Mouse (Mus musculus): ENCODE results near the gene Adgrg3.
A peak's percentile ranks its signal among the peaks of the same experiment; 100 is the strongest.

Gene Adgrg3

DNA sequence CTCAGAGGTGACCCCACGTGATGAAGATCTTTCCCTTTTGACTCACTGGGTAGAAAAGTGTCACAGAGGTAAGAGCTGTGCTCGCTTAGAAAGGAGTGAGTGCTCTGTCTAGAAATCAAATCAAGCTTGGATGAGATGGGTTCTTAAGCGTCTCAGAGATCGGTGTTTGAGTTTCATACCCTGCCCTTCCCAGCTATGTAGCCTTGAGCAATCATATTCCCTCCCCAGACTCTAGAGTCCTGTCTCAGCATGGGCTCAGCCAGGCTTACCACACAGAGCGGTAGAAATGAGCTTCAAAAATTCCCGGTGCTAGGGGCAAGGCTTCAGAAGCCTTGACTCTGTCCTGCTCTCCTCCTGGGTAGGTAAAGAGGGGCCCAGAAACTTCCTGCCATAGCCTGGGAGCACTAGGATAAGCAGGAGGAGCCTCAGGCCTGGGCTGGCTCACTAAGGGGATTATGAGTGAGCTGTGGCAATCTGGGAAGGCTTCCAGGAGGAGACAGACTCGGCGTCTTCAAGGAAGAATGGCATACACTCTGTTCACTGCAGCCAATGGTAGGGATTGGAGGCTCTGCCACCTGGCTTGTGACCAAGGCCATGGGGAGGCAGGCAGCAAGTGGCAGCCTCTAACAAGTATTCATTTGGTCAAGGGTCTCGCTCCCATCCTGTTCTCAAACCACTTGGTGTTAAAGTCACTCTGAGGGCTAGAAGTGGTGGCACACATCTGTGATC lies 24.3 kb upstream of the Adgrg3 start:
- DNase-seq (ENCODE audit: low read depth), result no peak

DNA sequence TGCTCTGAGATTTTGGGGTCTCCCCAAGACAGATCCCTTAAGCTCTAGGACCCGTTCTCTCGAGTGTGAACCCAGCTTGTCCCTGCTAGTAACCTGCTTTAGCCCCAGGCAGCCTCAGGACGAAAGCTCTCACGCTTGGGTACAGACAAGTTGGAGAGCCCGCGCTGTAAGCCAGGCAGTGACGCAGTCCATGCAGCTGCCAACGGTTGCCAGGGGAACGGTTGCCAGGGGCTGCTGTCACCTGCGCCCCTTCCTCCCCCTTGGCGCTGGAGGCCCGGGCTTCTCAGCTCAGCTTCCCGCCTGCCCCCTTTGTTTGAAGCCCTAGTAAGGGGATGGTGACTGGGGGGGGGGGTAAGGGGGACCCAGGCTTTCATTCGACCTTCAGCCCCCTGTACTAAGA lies 23.5 kb upstream of the Adgrg3 start:
- no peak for DNase-seq (ENCODE audit: low read depth)

DNA sequence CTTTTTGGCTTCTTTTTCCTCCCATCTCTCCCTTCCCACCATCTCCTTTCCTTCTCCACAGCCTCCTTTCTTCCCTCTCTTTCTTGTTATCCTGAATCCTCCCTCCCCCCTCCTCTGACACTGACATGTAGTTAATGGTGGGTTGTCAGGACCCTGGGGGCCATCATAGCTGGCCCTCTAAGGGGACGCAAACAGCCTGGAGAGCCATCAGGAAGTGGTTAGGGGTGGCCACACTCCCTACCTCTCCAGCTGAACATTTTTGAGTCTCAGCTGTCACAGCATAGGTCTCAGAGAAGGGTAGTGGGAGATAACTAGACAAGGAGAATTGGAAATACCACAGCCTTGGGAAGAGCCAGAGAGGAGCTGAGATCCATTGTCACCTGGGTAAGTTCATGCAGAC lies 23.0 kb upstream of the Adgrg3 start:
- no peak for DNase-seq (ENCODE audit: low read depth)

DNA sequence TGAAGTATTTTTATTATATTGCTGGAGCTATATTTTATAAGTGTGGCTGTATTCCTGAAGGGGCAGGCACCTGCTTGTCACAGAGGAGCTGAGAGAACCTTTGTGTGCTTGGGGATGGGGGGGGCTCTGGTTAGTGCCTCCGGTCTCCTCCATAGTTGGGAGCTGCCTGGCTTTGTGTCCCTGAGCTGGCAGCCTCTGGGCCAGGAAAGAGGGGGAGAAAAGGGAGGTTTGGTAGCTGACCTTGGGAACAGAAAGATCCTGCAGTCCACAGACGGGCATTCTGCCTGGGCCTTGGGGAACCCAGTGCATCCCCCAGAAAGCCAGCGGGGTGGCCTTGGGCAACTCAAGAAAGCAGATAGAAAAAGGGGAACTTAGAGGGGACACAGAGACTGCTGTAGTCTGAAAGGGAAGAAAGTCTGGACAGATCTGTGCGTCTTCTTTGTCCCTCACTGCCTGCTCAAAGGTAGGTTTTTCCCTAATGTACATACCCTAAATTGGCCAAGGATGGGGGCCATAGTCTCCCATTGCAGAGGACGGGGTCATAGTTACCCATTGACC lies 22.1 kb upstream of the Adgrg3 start:
- no peak for DNase-seq (ENCODE audit: low read depth)

DNA sequence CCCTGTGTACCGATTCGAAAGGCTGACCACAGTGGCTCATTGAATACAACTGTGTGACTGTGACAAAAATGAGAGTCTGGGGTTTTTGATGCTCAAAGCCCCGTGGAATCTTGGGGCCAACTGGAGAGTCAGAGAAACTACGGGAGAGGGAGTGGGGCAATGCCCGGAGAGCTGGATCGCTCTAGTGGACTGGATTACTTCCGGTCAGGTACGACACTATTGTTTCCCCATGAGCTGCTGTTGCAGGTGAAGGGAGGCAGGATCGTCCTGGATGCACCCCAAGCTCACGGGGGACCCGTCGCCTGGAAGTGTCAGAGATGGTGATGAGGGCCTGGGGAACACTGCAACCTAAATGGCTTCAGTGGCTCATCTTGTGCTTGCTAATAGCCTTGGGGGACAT lies 21.5 kb upstream of the Adgrg3 start:
- DNase-seq (ENCODE audit: low read depth), result no peak

DNA sequence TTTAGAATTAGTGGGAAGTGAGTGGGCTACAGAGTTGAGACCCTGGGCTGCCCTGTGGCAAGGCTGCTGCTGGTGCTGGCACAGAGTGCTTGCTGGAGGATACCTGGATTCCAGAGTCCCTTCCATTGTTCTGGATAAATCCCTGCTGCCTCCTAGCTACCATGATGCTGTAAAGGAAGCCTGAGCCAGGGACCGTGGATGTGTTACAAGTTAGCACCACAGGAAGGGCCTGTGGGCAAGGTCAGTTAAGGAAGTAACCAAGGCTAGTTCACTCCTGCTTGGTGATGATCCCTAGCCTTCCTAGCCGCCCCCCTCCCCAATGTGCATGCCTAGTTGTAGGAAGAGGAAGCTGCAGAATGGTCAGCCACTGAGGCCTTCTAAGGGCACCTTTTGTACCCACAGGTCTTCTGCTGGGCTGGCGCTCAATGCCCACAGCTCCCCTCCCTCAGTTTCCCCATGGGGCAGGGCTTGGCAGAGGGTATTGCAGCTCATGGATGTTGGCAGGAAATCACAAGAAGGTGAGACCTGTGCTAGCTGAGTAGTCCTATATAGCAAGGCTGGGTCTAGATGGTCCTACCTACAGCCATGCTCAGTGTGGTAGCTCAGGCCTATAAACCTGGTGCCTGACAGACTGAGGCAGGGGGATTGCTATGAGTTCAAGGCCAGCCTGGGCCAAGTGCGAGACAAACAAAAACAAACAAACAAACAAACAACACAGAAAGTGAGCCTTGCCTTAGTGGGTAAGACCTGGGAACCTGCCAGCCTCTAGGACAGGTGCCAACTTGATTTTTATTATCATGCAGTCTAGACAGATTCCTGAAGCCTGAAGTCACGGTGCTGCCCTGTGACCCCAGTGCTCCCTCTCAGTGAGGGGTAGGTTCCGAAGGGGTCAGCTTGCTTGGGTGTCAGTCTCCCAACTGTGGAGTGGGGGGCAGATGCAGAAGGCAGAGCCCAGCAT lies 20.3 kb upstream of the Adgrg3 start:
- DNase-seq (ENCODE audit: low read depth), result no peak

DNA sequence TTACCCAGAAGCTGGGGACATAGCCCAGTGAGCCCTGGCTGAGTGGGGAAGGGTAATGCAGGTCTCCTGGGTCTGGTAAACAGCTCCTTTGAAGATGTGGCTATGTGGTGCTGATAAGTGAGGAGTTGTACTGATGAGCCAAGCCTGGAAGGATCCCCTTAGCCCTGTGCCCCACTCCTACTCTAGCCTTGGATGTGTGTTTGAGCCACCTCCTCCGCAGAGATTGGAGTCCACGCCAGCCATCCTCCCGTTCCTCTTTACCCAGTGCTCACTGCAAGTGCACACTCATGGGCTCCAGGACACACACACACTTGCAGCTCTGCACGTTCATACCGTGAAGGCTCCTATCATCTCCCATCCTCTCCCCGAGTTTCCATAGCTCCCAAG lies 19.6 kb upstream of the Adgrg3 start:
- no peak for DNase-seq (ENCODE audit: low read depth)

DNA sequence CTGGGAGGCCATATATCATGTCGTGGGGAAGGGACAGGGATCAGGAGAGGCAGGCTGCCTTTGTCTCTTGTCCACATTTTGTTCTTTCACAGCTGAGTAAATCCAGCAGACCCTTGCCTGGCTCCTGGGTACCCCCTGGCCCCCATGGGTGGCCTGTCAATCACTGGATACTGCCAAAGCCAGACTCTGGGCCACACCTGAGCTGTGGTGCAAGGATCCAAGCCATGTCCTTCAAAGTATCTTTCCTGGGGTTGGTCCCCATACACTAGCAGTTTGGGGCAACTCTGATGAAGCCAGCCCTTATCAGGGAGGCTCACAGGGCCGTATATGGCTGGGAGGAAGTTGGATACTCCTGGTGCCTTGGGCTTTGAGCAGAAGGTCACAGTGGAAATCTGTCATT lies 19.1 kb upstream of the Adgrg3 start:
- no peak for DNase-seq (ENCODE audit: low read depth)

DNA sequence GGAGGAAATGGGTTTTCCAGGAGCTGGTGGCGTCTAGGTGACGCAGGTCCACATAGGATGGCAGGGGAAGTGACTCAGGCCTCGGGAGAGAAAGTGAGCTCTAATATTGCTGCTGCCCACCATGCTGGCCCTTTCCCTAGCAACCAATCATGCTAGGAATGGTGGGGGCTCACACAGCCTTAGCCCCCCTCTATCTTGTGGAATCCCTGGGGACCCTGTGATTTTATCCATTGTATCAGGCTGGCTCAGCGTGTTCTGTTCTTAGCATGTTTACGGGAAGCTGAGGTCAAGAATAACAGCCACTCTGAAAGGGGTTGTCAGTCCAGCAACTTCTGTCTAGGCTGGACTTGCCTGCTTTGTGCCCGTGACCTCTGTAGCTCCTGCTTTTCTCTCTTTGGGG lies 18.5 kb upstream of the Adgrg3 start:
- no peak for DNase-seq (ENCODE audit: low read depth)

DNA sequence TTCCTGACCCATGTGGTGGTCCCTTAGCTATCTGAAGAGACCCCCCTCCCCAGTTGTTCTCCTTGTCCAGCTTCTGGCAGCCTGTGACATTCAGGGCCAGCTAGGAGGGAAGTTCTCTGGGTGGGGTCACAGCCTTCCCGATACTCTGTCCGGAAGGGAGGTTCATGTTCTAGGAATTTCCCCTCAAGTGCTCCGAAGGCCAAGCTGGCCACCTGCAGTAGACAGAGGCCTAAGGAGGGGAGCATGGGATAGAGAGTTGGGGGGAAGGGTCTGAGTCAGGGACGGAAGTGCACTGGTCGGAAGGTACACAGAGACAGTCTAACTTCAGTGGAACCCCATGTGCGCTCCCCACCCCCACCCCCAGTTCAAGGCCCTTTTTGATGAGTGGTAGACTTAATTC lies 17.5 kb upstream of the Adgrg3 start:
- DNase-seq (ENCODE audit: low read depth), result no peak

DNA sequence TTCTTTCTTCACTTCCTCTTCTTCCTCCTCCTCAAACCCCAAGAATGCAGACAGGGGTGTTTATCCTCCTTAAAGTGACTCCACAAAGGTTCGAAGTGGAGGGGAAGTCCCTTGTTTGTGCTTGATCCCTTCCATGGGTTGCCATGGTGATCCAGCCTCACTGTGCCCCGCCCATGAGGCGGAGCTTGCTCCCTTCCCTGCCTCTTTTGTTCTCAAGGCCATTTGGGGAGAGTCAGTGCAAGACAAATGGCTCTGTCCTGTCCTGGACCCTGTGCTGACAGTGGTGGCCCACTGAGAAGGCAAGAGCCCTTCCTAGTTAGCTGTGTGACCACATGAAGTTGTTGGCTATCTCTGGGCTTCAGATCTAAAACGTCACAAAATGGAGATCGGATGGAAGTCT lies 16.8 kb upstream of the Adgrg3 start:
- peak; percentile 80 for DNase-seq (ENCODE audit: low read depth)

DNA sequence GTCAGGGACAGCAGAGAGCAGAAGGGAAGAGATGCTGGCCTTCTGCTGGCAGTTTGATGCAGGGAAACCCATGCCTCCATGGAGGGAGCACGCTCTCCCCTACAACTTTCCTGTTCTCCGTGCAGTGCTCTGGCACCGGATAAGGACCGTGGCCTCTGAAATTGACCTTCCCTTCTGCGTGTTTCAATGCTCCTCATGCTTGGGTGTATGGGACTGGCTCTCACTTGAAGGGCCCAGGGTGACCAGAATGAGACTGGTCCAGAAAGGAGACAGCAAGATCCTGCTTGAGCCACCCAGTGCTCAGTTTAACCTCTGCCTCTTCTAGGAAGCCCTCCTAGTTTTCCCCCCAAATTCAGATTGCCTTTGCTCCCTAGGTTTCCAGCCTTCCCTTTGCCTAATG lies 16.3 kb upstream of the Adgrg3 start:
- no peak for DNase-seq (ENCODE audit: low read depth)

DNA sequence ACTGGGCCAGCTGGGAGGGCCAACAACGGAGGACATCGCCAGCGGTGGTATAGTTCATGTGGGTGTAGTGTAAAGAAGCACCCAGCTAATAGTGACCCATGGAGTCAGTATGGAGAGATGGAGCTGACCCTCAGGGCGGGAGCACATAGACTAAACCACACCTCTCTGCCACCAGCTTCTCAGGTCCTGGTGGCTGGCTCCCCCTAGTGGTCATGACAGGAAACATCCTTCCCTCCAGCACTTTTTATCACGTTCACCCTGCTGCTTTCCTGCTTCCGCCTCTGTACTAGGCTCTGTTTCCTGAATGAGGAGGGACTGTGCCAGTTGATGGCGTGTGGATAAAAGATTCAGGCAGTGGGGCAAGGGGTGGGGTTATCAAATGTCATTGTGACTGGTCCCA lies 15.8 kb upstream of the Adgrg3 start:
- peak; percentile 81 for DNase-seq (ENCODE audit: low read depth)

DNA sequence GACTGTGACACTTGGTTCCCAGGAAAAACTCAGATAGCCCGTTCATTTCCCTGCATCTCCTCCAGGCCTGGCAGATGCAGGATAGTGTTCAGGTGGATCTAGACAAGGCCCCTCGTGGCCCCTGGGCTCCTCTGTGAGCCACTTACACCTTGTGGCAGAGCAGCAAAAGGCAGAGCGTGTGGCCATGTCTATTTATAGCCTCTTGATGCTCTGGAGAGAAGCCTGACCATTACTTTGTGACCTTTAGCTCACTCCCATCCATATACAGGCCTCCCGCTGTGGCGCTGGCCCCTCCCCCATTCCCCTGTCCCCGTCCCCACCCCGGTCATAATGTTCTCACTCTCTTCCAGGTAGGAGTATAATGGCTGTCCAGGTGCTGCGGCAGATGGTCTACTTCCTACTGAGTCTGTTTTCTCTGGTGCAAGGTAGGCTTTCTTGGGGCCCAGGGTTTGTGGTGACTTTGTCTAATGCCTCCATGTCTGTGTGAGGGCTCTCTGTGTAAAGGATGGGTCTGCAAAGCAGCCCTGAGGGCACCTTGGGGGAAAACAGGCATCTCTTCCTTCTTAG lies 15.3 kb upstream of the Adgrg3 start:
- no peak for DNase-seq (ENCODE audit: low read depth)

DNA sequence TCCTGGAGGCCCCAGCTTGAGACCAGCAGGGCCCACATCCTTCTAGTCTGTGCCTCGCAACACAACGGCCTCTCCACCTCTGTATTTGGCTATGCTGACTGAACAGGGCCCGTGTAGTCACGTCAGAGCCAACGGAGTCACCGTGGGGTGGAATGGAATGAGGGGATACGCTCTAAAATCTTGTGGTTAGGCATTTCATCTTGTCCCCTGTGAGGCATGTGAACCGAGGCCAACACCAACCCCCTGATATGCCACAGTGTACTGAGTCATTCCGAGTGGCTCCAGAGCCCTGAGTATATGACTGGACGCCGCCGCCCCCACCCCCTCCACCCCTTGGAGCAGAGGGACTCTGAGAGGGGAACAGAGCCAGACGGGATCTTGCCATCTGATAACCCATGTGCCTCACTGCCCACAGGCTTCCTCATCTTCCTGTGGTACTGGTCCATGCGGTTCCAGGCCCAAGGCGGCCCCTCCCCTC lies 5.0 kb upstream of the Adgrg3 start:
- DNase-seq (ENCODE audit: low read depth), result no peak

DNA sequence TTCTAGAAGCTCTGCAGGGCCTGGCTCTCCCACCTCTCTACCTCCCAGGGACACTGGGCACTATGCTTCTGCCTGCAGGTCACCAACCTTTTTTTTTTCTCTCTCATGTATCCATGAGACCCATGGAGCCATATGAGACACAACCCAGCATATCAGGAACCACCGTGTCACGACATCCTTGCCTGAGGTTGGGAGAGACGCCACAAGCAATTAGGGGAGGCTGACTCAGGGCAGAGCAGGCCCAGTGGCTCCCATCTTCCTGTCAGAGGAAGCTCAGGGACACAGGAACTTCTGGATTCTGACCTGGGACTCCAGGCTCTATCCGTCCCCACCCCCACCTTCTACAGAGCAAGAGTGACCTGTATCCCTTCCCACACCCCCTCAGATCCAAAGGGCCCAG lies 1.6 kb upstream of the Adgrg3 start:
- DNase-seq (ENCODE audit: low read depth), result no peak

DNA sequence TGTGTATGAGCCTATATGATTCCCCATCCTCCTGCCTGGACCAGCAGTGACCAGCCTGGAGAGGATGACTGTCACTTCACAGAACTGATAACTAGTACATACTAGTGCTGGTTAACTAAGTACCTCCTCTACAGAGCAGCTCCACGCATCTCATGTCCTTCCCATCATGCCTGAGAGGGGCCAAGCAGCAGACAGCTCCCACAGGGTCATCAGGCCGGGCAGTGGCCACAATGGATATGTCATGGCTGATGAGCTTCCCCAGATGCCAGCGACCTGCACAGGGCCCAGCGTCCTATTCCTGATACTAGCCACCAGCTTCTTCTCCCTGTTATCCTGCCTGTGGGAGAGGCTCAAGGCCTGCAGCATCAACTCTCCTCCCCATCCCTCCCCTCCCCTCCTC lies 808 bp upstream of the Adgrg3 start:
- no peak for DNase-seq (ENCODE audit: low read depth)

DNA sequence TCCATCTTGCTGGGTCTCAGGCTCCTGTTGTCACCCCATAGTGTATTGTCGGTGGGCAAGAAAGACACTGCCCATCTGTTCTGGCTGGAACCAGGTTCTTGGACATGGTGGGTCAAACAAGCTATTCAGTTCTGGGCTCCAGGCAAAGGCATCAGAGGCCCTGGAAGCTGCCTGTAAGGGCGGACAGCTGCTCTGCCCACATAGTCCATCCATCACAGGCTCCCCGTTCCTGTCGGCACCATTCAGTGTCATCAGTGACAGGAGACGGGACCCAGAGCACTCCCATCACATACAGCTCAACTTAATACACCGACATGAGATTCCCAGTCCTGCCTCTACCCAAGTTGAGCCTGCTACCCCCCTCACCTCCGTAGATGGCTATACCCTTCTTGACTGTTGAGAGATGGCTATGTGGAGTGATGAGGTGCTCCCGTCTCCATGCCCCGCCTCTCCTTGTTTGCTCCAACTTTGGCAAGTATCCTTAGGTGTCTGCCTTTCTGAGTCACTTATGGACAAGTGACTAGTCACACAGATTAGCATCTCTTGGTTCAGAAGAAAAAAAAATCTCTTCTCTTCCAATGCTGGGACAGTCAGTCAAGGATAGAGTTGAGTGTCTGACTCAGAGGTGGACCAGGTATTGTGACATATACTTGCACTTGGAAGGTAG lies 610 bp downstream of the Adgrg3 start:
- no peak for DNase-seq (ENCODE audit: low read depth)

DNA sequence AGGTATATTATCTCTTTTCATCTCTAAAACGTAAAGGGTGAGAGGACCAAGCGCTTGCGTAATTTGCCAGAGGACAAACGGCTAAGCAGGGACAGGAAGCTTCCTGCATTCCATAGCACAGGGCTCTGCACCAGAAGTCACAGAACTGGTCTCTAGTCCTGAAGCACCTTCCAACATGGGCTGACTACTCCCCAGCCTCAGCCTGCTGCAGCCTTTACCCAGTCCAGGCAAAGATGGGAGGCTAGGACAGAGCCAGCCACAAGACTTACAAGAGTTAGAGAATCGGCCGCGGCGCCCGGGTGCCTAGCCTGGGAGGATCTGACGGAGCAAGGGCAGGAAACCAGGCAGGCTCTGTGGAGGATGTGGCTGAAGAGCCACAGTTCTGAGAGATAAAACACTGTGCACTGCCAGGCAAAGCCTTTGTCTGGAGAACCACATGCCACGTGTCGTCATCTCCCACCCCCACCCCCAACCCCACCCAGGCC lies 2.8 kb downstream of the Adgrg3 start:
- DNase-seq (ENCODE audit: low read depth), result no peak

DNA sequence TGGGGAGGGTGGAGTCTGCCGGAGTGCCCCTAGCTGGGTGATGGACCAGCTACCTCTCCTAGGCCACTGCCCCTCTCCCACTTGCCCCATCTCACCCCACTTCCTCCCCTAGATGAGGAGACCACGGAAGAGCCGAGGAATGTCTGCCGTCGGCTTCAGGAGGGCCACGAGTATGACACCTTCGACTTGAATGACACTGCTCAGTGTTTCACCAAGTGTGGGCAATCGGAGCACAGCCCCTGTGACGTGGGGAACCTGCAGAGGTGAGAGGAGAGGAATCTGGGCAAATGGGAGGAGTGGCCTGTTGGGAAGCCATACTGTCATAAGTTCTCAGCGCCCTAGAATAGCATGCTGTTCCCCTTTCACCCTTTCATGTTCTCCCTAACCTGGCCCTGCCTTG lies 3.3 kb downstream of the Adgrg3 start:
- no peak for DNase-seq (ENCODE audit: low read depth)

DNA sequence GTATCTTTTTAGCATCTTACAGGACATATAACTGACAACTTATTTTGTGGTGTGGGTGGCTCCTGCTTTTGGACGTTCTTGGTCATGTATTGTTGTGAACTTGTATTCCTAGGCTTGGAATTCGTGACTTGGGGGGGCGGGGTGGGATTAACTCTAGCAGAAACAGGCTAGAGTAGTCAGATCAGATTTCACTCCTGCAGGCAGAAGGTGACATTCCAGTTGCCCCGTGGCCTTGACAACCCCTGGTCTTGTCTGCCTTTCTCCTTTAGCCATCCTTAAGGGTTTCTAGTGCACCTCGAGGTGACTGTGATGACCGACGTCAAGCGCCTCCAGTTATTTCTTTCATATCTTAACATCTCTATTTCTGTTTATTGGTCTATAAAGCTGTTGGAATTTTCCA lies 5.7 kb downstream of the Adgrg3 start:
- no peak for DNase-seq (ENCODE audit: low read depth)

DNA sequence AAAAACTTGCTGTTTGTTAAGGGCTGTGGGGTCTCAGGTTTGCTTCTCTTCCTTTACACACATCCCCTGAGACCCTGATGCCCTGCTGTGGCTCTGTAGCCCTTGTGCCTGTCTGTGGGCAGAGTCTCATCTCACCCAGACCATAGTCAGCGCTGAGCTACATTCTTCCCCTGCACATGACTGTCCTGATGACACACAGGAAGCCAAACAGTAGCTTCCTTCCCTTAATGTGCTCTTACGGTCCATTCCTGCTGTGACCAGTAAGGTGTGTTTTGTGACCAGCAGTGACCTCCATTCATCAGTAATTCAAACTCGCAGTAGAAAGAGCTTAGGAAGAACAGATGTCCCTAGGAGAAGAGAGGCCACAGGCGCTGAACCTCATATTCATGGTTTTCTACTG lies 6.9 kb downstream of the Adgrg3 start:
- DNase-seq (ENCODE audit: low read depth), result no peak

Measured in c-Kit-positive CD71-positive TER-119-negative erythroid progenitor cells, embryonic 14.5 days (primary cell).